ENCODE assay signal across 19 mouse cellular contexts in the genomic region with DNA sequence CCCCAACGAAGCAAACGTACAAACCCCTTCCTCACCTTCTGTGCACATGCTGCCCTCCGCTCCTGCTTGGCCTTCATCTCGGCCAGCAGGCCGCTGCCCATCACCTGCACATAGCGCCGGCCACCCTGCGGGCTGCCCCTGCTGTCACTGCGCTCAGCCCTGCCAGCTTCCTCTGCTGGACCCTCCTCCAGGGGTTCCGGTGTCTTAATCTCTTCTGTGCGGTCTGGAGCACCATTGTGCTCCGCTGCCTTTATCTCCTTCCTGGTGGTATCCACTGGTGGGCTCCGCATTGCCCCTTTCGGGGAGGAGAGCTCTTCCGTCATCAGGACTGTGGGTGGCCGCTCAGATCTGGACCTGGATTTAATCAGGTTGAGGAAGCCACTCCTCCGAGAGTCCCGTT. TPM values are rescaled to one million over a fixed set of nuclear protein-coding genes. Genes with fewer than 3 reads are reported as not detected.
DNase-seq lines count a peak whose midpoint lies in the region; ATAC-seq and TF ChIP-seq lines count a peak whose summit lies in the region.
"Had no signal": no experiment of that assay in that cellular context is flagged by ENCODE, and none has a peak within 500 bp of the region (broad histone marks: within the 10 kb centered on the region; RNA-seq: fewer than 3 reads in every experiment).

No protein-coding gene starts in this region.

- no peak for TF ChIP-seq CTCF in small intestine, adult 2 months (IDR thresholded peaks at IDR 0.05; ENCODE audit: extremely low read depth, insufficient read length, insufficient replicate concordance, low read depth, low read length)

- no peak for ATAC-seq in heart, embryonic 13.5 days (ENCODE audit: extremely low read depth, insufficient number of reproducible peaks, low FRiP score, low TSS enrichment)
- no peak for ATAC-seq in lung, embryonic 15.5 days (ENCODE audit: borderline replicate concordance, extremely low read depth, low FRiP score, low TSS enrichment)
- ATAC-seq in liver, embryonic 12.5 days = no peak
- ATAC-seq: forebrain, embryonic 14.5 days had no signal

- WGBS in heart, embryonic 13.5 days = 47% methylated on average over 18 of the region's 18 CpGs
- WGBS in lung, embryonic 15.5 days = 71% methylated on average over 18 of the region's 18 CpGs
- 28% methylated on average over 18 of the region's 18 CpGs for WGBS in liver, embryonic 12.5 days (ENCODE audit: insufficient replicate concordance)
- 86% methylated on average over 18 of the region's 18 CpGs for WGBS in small intestine, adult 2 months

- intact Hi-C loops in heart, postnatal 14 days (cut with DNase I) = loop anchor here (5.0 kb wide), 1 partner anchor 281 kb away; no protein-coding TSS in a partner anchor

- H3K4me2 ChIP-seq in heart, embryonic 13.5 days = peak overlapping the region; percentile 49
- H3K4me2 ChIP-seq in lung, embryonic 15.5 days = peak overlapping the region; percentile 31
- peak overlapping the region; percentile 43 for H3K4me2 ChIP-seq in liver, embryonic 12.5 days
- H3K4me2 ChIP-seq: midbrain, embryonic 12.5 days had no signal

- DNase-seq in heart, postnatal 14 days = no peak
- DNase-seq in lung, postnatal 10 days = no peak
- DNase-seq in adrenal gland, adult 18-20 months (ENCODE audit: low spot score in 2 of 2) = no peak
- DNase-seq: adrenal gland, adult 8-10 months; cerebellum, adult 8-10 months; embryo, embryonic 11 days; heart, adult 18-20 months; kidney, adult 2 months; layer of hippocampus, postnatal 36 days had no signal

- H3K4me1 ChIP-seq in heart, embryonic 13.5 days = 0 out of 2 replicates have a peak, but pooled peaks cover 5% of the 10 kb centered on the region
- 0 out of 2 replicates have a peak, but pooled peaks cover 4% of the 10 kb centered on the region for H3K4me1 ChIP-seq in lung, embryonic 15.5 days
- peaks cover 24% of the 10 kb centered on the region for H3K4me1 ChIP-seq in liver, embryonic 12.5 days
- H3K4me1 ChIP-seq in small intestine, adult 2 months (ENCODE audit: control insufficient read depth, insufficient read depth, insufficient read length, low read length) = no peaks in the 10 kb centered on the region
- H3K4me1 ChIP-seq: midbrain, embryonic 12.5 days had no signal

- no peaks in the 10 kb centered on the region; the same call in 1 of the 2 replicates for H3K27me3 ChIP-seq in heart, embryonic 13.5 days (replicated peaks)
- no peaks in the 10 kb centered on the region for H3K27me3 ChIP-seq in lung, embryonic 15.5 days
- H3K27me3 ChIP-seq in liver, embryonic 12.5 days (replicated peaks) = peaks cover 14% of the 10 kb centered on the region
- no peaks in the 10 kb centered on the region for H3K27me3 ChIP-seq in small intestine, adult 2 months (ENCODE audit: control insufficient read depth, insufficient read depth, low read length)
- H3K27me3 ChIP-seq: midbrain, embryonic 12.5 days had no signal

- no peaks in the 10 kb centered on the region for H3K36me3 ChIP-seq in heart, embryonic 13.5 days
- H3K36me3 ChIP-seq in lung, embryonic 15.5 days = peaks cover 3% of the 10 kb centered on the region; the same call in 1 of the 2 replicates
- H3K36me3 ChIP-seq in liver, embryonic 12.5 days = no peaks in the 10 kb centered on the region
- peaks cover 26% of the 10 kb centered on the region for H3K36me3 ChIP-seq in small intestine, adult 2 months (ENCODE audit: control insufficient read depth, insufficient read depth, low read length)
- H3K36me3 ChIP-seq: midbrain, embryonic 12.5 days had no signal

- no peak overlapping the region for H3K27ac ChIP-seq in heart, embryonic 13.5 days (replicated peaks)
- H3K27ac ChIP-seq in lung, embryonic 15.5 days = no peak overlapping the region
- no peak overlapping the region for H3K27ac ChIP-seq in liver, embryonic 12.5 days
- H3K27ac ChIP-seq in small intestine, adult 2 months (ENCODE audit: insufficient read depth, low read depth, low read length) = no peak overlapping the region
- H3K27ac ChIP-seq: midbrain, embryonic 12.5 days had no signal

- TF ChIP-seq POLR2A in small intestine, adult 2 months (IDR thresholded peaks at IDR 0.05; ENCODE audit: low read depth, low read length) = no peak

- H3K9me3 ChIP-seq in heart, embryonic 13.5 days = no peaks in the 10 kb centered on the region
- H3K9me3 ChIP-seq in lung, embryonic 15.5 days = no peaks in the 10 kb centered on the region
- H3K9me3 ChIP-seq in liver, embryonic 12.5 days (replicated peaks) = no peaks in the 10 kb centered on the region
- H3K9me3 ChIP-seq: midbrain, embryonic 12.5 days had no signal

- peak overlapping the region; percentile 18; the same call in 1 of the 2 replicates for H3K4me3 ChIP-seq in heart, embryonic 13.5 days
- H3K4me3 ChIP-seq in lung, embryonic 15.5 days = no peak overlapping the region
- 0 out of 2 replicates have a peak overlapping the region, but pooled peaks have one; percentile 5 for H3K4me3 ChIP-seq in liver, embryonic 12.5 days
- peak overlapping the region; percentile 4; the same call in 1 of the 2 replicates for H3K4me3 ChIP-seq in small intestine, adult 2 months (ENCODE audit: low read depth, low read length)
- H3K4me3 ChIP-seq: midbrain, embryonic 12.5 days; myocyte had no signal

- H3K9ac ChIP-seq in heart, embryonic 13.5 days = no peak overlapping the region
- no peak overlapping the region for H3K9ac ChIP-seq in lung, embryonic 15.5 days
- H3K9ac ChIP-seq in liver, embryonic 12.5 days = no peak overlapping the region
- H3K9ac ChIP-seq: midbrain, embryonic 12.5 days had no signal

RNA-seq across cellular contexts. Expression of a gene that starts 45.1 kb away (rescaled TPM):
- polyA plus RNA-seq in heart, embryonic 13.5 days (2015; fragmentation: Nextera tagmentation; extraction: Ambion mirVana) = not detected in 2 replicates
- total RNA-seq in heart, postnatal 14 days (2021) = not detected
- polyA plus RNA-seq in lung, embryonic 15.5 days (2015; fragmentation: Nextera tagmentation; extraction: Ambion mirVana) = not detected in 2 replicates
- polyA plus RNA-seq in liver, embryonic 12.5 days (2016; fragmentation: Nextera tagmentation; extraction: Ambion mirVana) = not detected in 2 replicates
- polyA plus RNA-seq in small intestine, adult 2 months (2012; rRNA removed) = 0.56 and 1.3 TPM in 2 replicates
- total RNA-seq in adrenal gland, adult 18-20 months (2021) = 1 to 10 TPM; 2.6 to 3.3 TPM
- total RNA-seq: heart, adult 18-20 months; neutrophil, adult 5-6 weeks had no signal
- polyA plus RNA-seq: C2C12; kidney, adult 2 months; myocyte; urinary bladder, adult 2 months had no signal
